Mouse (Mus musculus) heart, adult 2 months (tissue): ENCODE data around the gene Lrtm1.

Source experiments
- CTCF ChIP-seq: fragments of 200-600 bp; IDR thresholded peaks from 2 replicates; pipeline ENCODE4 v1.8.1; 2022; ENCODE audit warnings: antibody characterized with exemption, mild to moderate bottlenecking, moderate library complexity
- EP300 ChIP-seq: fragments of 200-500 bp; IDR thresholded peaks from 2 replicates; pipeline ENCODE4 v1.6.1; 2011; ENCODE audit warnings: low read depth, low read length, control low read depth; ENCODE audit not compliant: insufficient read depth

GRCm38 (mm10) chr14:29027276-29027675 is 9.3 kb downstream of the Lrtm1 start:
- TF ChIP-seq CTCF (no peak), EP300 (no peak)
